Mouse (Mus musculus): Measurements from ENCODE around the gene Gpatch3.

Gpatch3 gene

DNA sequence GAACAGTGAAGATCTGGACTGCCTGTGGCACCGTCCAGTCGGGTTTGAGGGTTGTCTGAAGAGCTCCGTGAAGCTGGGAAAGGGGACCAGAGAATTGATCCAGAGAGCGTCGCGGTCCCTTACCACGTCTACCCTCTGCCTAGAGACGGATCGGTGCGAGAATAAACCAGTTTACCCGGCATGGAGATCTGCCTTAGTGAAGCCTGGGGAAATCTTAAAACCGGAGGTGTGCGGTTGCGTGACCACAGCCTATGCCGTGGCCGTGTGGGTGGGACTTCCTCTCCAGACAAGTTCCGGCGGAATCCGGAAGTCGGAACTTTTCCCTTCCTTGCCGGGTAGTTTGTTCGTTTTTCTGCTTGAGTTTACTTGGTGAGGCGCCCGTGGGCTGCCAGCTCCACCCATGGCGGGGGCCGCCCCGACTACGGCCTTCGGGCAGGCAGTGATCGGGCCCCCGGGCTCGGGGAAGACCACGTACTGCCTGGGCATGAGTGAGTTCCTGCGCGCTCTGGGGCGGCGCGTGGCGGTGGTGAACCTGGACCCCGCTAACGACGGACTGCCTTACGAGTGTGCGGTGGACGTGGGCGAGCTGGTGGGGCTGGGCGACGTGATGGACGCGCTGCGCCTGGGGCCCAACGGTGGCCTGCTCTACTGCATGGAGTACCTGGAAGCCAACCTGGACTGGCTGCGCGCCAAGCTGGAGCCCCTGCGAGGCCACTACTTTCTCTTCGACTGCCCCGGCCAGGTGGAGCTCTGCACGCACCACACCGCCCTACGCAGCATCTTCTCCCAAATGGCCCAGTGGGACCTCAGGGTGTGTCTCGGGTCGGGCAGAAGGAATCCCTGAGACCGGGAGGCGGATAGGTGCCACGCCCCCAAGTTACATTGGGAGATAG is 9.8 kb downstream of the Gpatch3 start, which contains the start of gene Gpn2:
TSS of gene Gpn2 (plus strand) at position 304 of the 893 bp plus-strand sequence.
- peak; percentile 85 to 88 for DNase-seq (ENCODE audit: low spot score in 2 of 2)

DNA sequence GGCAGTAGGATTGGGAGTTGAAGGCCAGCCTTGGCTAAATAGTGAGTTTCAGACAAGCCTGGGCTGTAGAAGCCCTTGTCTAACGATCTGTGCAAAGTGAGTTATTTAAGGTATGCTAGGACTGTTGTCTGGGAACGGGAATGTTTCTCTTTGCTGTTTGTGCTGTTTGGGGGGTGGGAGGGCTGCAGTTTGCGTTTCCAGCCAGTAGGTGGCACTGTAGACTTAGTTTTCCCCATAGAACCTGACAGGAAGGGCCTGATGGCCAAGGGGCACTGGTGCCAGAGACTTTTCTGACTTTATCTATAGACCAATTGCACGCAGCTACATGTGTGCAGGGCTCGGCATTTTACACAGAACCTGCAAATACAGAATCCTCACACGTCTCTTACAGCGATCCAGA is 18.0 kb downstream of the Gpatch3 start:
- DNase-seq (ENCODE audit: low spot score in 2 of 2), result peak; percentile 60 to 63

DNA sequence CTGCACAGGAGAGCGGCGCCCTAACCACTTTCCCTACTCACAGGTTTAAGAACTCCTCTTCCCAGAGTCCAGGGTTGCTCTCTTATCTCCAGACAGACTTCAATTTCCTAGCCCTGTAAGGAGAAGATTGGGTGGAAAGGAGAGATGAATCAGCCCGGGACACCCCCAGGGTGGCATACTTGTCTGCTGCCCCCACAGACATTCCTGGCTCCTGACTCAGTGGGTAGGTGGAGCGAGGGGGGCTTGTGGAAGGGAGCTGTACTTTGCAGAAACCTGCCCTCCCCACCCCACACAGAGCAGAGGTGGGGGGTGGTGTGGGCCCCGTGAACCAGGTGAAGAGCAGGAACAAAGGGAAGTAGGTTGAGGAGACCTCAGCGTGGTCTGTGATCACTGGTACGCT is 21.0 kb downstream of the Gpatch3 start:
- peak in 1 of 2 experiments; percentile 28 for DNase-seq (ENCODE audit: low spot score in 2 of 2)

GRCm38 (mm10) chr4:133596084-133596483 is 21.5 kb downstream of the Gpatch3 start:
- DNase-seq (ENCODE audit: low spot score in 2 of 2), result no peak

GRCm38 (mm10) chr4:133598616-133599015 is 24.1 kb downstream of the Gpatch3 start:
- DNase-seq (ENCODE audit: low spot score in 2 of 2), result no peak

DNA sequence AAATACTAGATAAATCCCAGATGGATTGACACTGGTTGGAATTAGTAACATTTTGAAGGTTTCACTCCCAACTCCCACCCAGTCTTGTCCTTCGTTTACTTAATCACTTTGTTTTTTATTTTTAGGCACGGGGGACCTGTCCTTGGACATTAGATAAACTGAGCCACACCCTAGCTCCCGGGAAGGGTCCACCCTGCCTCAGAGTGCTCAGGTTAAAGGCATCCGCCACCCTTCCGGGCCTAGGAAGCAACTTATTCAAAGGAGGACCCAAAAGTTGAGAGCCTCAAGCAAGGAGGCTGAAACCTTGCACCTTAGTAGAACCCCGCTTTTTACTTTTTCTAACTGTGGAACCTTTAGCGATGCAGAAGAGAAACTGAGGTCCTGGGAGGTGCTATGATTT is 24.6 kb downstream of the Gpatch3 start:
- DNase-seq (ENCODE audit: low spot score in 2 of 2), result no peak

- DNase-seq (ENCODE audit: low spot score in 2 of 2), result peak; percentile 75
These were observed 25.1 kb downstream of the Gpatch3 start for GRCm38 (mm10) chr4:133599571-133600073.

DNA sequence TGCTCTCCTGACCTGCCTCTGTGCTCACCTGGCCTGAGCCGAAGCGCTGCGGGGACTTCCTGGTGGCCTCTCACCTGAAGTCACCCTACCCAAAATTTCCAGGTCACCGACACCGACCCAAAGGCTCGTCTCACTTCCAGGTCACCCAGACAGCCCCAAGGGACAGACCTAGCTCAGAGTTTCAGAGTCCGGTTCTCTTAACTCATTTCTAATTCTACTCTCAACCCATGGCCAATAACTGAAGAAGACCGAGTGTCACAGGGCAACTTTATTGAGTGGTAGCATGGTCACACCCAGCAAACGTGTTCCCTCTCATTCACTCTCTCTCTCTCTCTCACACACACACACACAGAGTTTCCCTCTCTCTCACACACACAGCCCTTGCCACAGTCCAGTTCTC is 25.8 kb downstream of the Gpatch3 start:
- no peak for DNase-seq (ENCODE audit: low spot score in 2 of 2)

DNA sequence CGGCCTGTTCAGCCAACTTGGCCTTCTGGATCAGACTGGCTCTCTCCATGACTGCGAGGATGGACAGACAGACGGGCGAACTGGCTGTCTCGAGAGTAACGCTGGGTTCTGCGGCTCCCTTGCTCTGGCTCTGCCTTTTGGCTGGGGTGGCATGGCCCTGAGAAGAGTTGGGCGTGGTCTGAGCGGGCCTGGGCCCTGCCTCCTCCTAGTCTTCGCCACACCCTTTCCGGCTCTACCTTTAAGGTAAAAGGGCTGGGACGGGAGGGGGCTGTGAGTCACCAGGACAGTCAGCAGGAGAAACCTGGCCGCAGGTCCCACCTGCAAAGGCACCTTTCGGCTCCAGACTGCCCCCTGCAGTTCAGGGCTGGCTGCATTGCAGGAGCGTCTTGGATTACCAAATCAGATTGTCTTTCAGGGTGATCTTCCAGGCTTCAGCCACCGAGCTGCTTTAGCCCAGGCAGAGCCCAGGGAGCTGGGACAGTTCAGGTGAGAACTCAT is 27.2 kb downstream of the Gpatch3 start, which contains the start of gene Sfn:
TSS of gene Sfn (minus strand) at position 448 of the 498 bp plus-strand sequence.
- DNase-seq (ENCODE audit: low spot score in 2 of 2), result no peak

GRCm38 (mm10) chr4:133603056-133603455 is 28.5 kb downstream of the Gpatch3 start:
- no peak for DNase-seq (ENCODE audit: low spot score in 2 of 2)

DNA sequence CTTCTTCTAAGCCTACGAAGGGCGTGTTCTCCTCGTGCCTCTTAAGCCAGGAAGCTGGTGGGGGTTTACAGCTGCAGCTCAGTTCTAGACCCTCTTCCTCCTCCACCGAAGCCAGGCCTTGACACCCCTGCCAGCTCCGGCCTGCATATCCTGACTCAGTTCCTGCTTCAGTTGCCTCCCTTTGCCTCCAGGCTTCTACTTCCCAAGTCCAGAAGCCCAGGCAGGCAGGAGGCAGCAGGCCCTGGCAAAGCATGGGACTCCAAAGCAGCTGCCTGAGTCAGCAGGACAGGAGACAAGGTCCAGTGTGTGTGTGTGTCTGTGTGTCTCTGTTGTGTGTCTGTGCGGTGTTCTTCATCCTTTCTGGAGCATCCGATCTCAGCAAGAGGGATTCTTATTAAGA is 29.6 kb downstream of the Gpatch3 start:
- DNase-seq (ENCODE audit: low spot score in 2 of 2), result no peak

DNA sequence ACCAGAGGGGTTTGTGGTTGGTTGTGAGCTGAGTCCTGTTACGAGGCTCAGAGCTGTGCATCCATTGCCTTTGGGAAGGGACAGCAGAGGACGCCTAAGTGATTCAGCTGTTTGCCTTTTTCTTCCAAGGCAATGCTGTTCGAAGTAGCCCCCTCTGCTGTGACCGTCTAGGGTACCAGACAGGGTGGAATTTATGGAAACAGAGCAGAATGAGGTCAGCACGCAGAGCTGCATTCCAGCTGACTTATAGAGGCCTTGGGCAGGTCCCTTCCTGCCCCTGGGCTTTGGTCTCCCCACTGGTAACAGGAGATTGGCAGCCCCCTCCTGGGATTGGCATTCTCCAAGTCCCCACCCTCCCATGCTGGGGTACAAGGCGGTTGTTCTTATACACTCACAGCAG is 30.3 kb downstream of the Gpatch3 start:
- DNase-seq (ENCODE audit: low spot score in 2 of 2), result no peak

GRCm38 (mm10) chr4:133605330-133605729 is 30.8 kb downstream of the Gpatch3 start:
- no peak for DNase-seq (ENCODE audit: low spot score in 2 of 2)

DNA sequence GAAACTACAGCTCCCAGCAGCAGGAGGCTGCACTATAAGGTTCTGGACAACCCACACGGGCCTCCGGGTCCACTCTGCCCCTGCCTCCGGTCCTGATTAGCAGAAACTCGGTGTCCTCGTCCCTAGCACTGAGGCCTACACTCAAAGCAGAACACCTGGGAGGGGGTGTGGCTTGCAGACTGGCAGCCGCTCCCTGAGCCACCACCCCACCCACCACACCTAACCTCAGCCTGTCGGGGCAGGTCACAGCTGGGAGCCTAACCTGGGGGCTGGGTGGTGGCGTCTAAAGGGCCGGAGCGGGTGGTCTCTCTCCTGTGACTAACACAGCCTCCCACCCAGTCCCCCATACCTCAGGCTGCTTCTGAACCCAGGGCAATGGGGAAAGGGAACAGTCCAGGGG is 32.7 kb downstream of the Gpatch3 start:
- DNase-seq (ENCODE audit: low spot score in 2 of 2), result no peak

- peak; percentile 70 to 71 for DNase-seq (ENCODE audit: low spot score in 2 of 2)
These were observed 35.2 kb downstream of the Gpatch3 start for GRCm38 (mm10) chr4:133609719-133610118.

- no peak for DNase-seq (ENCODE audit: low spot score in 2 of 2)
These were observed 37.3 kb downstream of the Gpatch3 start for GRCm38 (mm10) chr4:133611815-133612214.

DNA sequence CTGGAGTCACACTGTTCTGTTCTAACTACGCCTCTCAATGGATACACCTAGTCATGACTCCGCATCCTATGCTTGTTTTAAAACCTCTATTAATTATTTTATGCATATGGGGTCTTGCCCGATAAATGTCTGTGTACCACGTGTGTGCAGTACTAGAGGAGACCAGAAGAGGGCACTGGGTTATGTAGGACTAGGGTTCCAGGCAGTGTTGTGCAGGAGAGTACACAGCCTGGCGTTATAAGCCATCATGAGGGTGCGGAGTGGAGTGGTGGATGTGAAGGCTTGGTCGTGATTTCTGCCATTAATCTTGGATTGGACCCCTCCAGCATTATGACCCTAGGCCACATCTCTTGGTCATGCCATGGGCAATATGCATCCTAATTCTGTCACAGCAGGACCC is 37.9 kb downstream of the Gpatch3 start:
- DNase-seq (ENCODE audit: low spot score in 2 of 2), result no peak

GRCm38 (mm10) chr4:133613026-133613425 is 38.5 kb downstream of the Gpatch3 start:
- DNase-seq (ENCODE audit: low spot score in 2 of 2), result no peak

GRCm38 (mm10) chr4:133613867-133614266 is 39.3 kb downstream of the Gpatch3 start:
- no peak for DNase-seq (ENCODE audit: low spot score in 2 of 2)

DNA sequence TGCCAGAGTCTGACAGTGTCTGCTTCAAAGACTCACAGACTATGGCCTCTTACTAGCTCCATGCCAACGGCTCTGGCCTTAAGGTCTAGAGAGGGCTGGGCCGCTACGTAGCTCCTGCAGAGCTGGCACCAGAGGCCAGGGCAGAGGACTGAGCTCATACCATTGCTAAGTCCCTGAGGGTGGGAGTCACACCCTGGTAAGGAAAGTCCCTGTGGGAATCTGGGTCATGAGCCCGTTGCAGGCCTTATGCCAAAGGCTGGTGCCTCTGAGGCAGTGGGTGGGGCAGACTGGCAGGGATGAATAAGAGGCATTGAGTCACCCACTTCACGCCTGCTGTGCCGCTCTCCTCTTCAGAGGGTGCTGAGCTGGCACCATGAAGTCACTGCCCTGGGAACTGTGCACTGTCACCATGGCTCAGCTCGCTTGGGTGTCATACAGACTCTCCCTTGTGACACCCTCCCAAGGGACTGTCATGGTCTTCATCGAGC is 39.8 kb downstream of the Gpatch3 start:
- peak; percentile 77 to 79 for DNase-seq (ENCODE audit: low spot score in 2 of 2)

DNA sequence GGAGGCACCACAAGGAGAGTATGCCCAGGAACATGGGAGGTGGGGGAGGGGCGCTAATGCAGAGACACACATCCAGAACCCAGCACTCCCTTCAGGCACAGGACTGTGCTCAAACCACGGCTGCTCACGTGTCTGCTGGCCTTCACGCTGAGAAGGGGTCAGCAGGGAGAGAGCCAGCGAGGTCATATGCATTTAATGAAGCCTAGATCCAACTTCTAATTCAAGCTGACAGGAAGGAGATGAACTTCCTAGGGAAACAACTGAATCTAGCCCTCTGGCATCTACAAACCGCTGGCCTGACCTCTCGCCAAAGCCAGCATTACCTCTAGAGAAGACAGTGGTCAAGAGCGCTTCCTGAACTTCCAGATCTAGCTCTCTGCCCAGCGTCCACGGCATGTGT is 40.9 kb downstream of the Gpatch3 start:
- DNase-seq (ENCODE audit: low spot score in 2 of 2), result no peak

DNA sequence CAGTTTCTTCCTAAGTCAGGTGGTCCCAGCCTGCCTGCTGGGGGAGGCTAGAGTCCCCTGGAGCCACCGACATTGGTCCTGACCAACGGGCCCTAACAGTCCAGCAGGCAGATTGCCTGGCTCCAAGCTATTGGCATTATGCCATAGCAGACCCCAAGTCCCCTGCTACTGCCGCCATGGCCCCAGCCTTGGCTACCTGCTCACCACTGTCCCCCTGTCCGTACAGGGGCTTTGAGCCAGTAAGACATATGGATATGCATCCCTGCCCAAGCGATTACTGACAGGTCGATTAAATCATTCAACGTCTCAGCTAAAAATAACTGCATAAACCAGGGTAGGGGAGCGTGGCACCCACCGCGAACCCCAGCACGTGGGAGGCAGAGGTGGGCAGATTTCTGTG is 43.4 kb downstream of the Gpatch3 start:
- no peak for DNase-seq (ENCODE audit: low spot score in 2 of 2)
